Comparison of ENCODE assay signal across 8 mouse cellular contexts in the genomic region with DNA sequence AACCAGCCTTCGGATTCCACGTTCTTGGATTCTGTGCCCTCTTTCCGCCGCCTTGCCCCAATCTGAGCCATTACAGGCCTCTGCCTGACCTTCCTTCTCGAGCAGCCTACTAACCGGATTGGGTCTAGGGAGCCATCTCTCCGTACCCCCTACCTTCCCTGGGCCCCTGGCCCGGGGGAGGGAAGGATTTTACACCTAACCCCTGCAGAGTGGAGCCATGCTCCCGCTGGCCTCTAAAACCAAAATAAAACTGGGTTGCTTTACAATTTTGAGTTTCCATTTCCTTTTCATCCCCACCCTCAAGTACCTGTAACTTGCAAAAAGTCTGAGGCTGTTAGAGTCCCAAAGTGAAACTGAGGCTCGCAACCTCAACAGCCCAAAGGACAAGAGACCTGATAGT. TPM values are rescaled to one million over a fixed set of nuclear protein-coding genes. Genes with fewer than 3 reads are reported as not detected.
DNase-seq lines count a peak whose midpoint lies in the region; ATAC-seq lines count a peak whose summit lies in the region.
"Had no signal": no experiment of that assay in that cellular context is flagged by ENCODE, and none has a peak within 500 bp of the region (broad histone marks: within the 10 kb centered on the region; RNA-seq: fewer than 3 reads in every experiment).

No protein-coding gene starts in this region.

- peak overlapping the region; percentile 100 for H3K4me2 ChIP-seq in lung, embryonic 16.5 days (ENCODE audit: low read depth, low read length)
- H3K4me2 ChIP-seq in limb, embryonic 13.5 days (replicated peaks), result peak overlapping the region; percentile 100
- peak overlapping the region; percentile 99 for H3K4me2 ChIP-seq in stomach, embryonic 14.5 days (replicated peaks; ENCODE audit: low read depth, low read length)

- peak overlapping the region; percentile 63 for H3K9ac ChIP-seq in lung, embryonic 16.5 days (ENCODE audit: low read length)
- H3K9ac ChIP-seq in limb, embryonic 13.5 days, result peak overlapping the region; percentile 66
- H3K9ac ChIP-seq in stomach, embryonic 14.5 days (replicated peaks; ENCODE audit: low read depth, low read length), result peak overlapping the region; percentile 45; the same call in 1 of the 2 replicates

- H3K4me3 ChIP-seq in lung, embryonic 16.5 days (ENCODE audit: low read length), result peak overlapping the region; percentile 64
- peak overlapping the region; percentile 78 for H3K4me3 ChIP-seq in forebrain, embryonic 10.5 days
- H3K4me3 ChIP-seq in limb, embryonic 13.5 days, result peak overlapping the region; percentile 57
- H3K4me3 ChIP-seq in stomach, embryonic 14.5 days (ENCODE audit: low read depth, low read length), result peak overlapping the region; percentile 49

- no peak for ATAC-seq in lung, embryonic 16.5 days (ENCODE audit: low read depth)
- no peak for ATAC-seq in limb, embryonic 13.5 days (ENCODE audit: low FRiP score, low read depth)
- no peak for ATAC-seq in stomach, embryonic 14.5 days (ENCODE audit: insufficient number of reproducible peaks, insufficient read depth, low FRiP score, low read depth)

- H3K27ac ChIP-seq in lung, embryonic 16.5 days (ENCODE audit: low read length), result no peak overlapping the region
- peak overlapping the region; percentile 79 for H3K27ac ChIP-seq in forebrain, embryonic 10.5 days
- no peak overlapping the region for H3K27ac ChIP-seq in limb, embryonic 13.5 days
- H3K27ac ChIP-seq in stomach, embryonic 14.5 days (ENCODE audit: low read length), result no peak overlapping the region
- H3K27ac ChIP-seq: macrophage had no signal

- no peaks in the 10 kb centered on the region for H3K36me3 ChIP-seq in lung, embryonic 16.5 days (ENCODE audit: control insufficient read depth, insufficient read depth, low read length)
- H3K36me3 ChIP-seq in forebrain, embryonic 10.5 days (replicated peaks), result no peaks in the 10 kb centered on the region
- H3K36me3 ChIP-seq in limb, embryonic 13.5 days, result no peaks in the 10 kb centered on the region
- no peaks in the 10 kb centered on the region for H3K36me3 ChIP-seq in stomach, embryonic 14.5 days (ENCODE audit: control insufficient read depth, insufficient read depth, low read length)

- no peaks in the 10 kb centered on the region for H3K9me3 ChIP-seq in lung, embryonic 16.5 days (ENCODE audit: control insufficient read depth, low read length)
- no peaks in the 10 kb centered on the region for H3K9me3 ChIP-seq in forebrain, embryonic 10.5 days
- no peaks in the 10 kb centered on the region for H3K9me3 ChIP-seq in limb, embryonic 13.5 days
- H3K9me3 ChIP-seq in stomach, embryonic 14.5 days (ENCODE audit: control insufficient read depth, low read depth, low read length), result no peaks in the 10 kb centered on the region

- 17% methylated on average over 10 of the region's 10 CpGs for WGBS in lung, embryonic 16.5 days
- WGBS in forebrain, embryonic 10.5 days, result 8% methylated on average over 10 of the region's 10 CpGs
- WGBS in limb, embryonic 13.5 days, result 10% methylated on average over 10 of the region's 10 CpGs
- 14% methylated on average over 10 of the region's 10 CpGs for WGBS in stomach, embryonic 14.5 days

- peaks cover 20% of the 10 kb centered on the region for H3K27me3 ChIP-seq in lung, embryonic 16.5 days (ENCODE audit: control insufficient read depth, insufficient read depth, low read depth, low read length)
- H3K27me3 ChIP-seq in forebrain, embryonic 10.5 days (ENCODE audit: poor library complexity, severe bottlenecking), result peaks cover 71% of the 10 kb centered on the region
- peaks cover 66% of the 10 kb centered on the region for H3K27me3 ChIP-seq in limb, embryonic 13.5 days
- peaks cover 7% of the 10 kb centered on the region for H3K27me3 ChIP-seq in stomach, embryonic 14.5 days (ENCODE audit: control insufficient read depth, insufficient read depth, low read length)

- peaks cover 10% of the 10 kb centered on the region for H3K4me1 ChIP-seq in lung, embryonic 16.5 days (replicated peaks; ENCODE audit: control insufficient read depth, insufficient read depth, low read length)
- H3K4me1 ChIP-seq in forebrain, embryonic 10.5 days, result peaks cover 26% of the 10 kb centered on the region
- H3K4me1 ChIP-seq in limb, embryonic 13.5 days, result peaks cover 21% of the 10 kb centered on the region
- peaks cover 9% of the 10 kb centered on the region; the same call in 1 of the 2 replicates for H3K4me1 ChIP-seq in stomach, embryonic 14.5 days (ENCODE audit: control insufficient read depth, insufficient read depth, low read length)

- no peak for DNase-seq in lung, postnatal 14 days
- no peak for DNase-seq in forebrain, embryonic 10.5 days (ENCODE audit: extremely low spot score, low spot score)
- no peak for DNase-seq in urinary bladder, postnatal 36 days (ENCODE audit: low spot score in 2 of 2)
- no peak for DNase-seq in left cerebral cortex, adult 8-10 months (ENCODE audit: low spot score in 2 of 2)

RNA-seq across cellular contexts. Expression of gene Cited4, which starts 1.2 kb away (rescaled TPM):
- 1.5 and 1.6 TPM in 2 replicates for polyA plus RNA-seq in lung, embryonic 16.5 days (2015; fragmentation: Nextera tagmentation; extraction: Ambion mirVana)
- 13.8 and 14.3 TPM in 2 replicates for polyA plus RNA-seq in forebrain, embryonic 10.5 days (2016; fragmentation: Nextera tagmentation; extraction: Ambion mirVana)
- 1.7 and 2.6 TPM in 2 replicates for polyA plus RNA-seq in limb, embryonic 13.5 days (2015; fragmentation: Nextera tagmentation; extraction: Ambion mirVana)
- 1.4 and 1.9 TPM in 2 replicates for polyA plus RNA-seq in stomach, embryonic 14.5 days (2014; fragmentation: Nextera tagmentation; extraction: Ambion mirVana)
- 10 to 100 TPM; 14.1 to 18.0 (median 17.1) TPM for total RNA-seq in left cerebral cortex, adult 8-10 months (2022)
- polyA plus RNA-seq: macrophage had no signal
